Mouse (Mus musculus): Measurements from ENCODE around the gene Nprl3.

DNA sequence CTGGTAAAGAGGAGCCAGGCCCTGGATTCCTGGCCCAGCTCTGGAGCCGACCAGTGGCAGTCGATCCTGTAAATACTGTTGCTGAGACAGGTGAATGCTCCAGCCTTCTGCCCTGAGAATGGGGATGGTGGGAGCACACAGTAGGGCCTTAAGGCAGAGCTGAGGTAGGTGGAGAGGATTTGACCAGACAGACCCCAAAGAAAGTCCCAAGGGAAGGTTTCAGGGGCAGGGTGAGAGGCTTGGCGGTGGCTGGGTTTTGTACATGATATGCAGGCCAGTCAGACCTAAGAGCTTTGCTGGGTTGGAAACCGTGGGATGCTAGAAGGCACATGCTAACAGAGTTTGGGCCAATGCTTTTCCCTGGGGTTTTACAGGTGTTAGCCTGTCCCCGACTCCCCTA, 72.9 kb downstream of the Nprl3 start:
- no peak for TF ChIP-seq CTCF (IDR thresholded peaks at IDR 0.05; ENCODE audit: low read depth, low read length)
- no peak for TF ChIP-seq POLR2A (IDR thresholded peaks at IDR 0.05; ENCODE audit: extremely low read depth, insufficient read depth, low read length)

All from liver, adult 2 months (tissue).